Mouse (Mus musculus) left cerebral cortex, adult 9 months (tissue): ENCODE measurements around the gene Cacna1h.

ENCODE experiments used
- DNase-seq, 2 experiments: peaks; one replicate each; pipeline ENCODE4 v3.0.0; 2022; ENCODE audit warnings: low spot score in 2 of 2

Gene Cacna1h

DNA sequence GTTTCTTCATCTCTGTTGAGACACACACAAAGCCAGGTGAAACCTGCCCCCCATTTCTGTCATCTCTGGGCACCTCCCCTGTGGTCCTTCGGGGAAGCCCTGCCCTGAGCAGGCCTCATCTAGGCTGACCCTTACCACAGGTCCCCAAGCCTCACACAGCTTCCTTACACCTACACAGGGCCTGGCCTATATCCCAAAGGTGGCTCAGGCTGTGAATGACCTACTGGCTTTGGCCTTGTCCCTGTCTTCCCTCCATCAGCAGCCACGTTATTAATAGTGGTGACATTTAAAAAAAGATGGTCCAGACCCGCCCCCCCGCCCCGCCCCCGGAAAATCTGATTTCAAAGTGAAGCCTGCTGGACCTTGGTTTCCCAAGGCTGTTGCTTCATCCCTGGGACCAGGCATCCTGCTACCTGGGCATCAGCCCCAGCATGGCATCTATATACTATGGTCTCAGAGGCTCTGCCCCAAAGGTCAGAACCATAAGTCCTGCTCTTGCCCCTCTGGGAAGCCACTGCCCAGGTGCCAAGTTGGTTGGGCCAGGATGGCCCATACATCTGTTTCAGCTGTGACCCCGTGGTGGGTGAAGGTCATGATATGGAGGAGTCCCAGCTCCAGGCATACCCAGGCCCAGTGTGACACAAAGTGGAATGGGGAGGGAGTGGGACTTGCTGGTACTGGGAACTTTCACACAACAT is 25.1 kb downstream of the Cacna1h start:
- DNase-seq: no peak

DNA sequence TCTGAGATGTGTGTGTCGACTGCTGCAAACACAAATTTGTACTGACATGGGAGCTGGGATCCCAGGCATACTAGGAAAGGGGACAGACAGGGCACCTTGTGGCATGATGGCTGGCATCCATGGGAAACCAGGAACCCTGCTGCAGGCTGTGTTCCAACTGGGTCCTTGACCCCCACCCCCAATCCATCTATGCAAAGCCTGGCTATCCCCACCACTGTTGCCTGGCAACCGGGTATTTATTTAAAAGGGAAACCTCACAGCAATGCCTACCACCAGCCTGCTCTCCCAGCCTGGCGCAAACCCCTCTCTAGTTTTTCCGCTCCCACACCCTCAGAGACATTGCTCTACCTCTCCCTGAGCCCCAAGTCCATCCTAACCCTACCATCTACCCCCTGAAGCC is 26.2 kb downstream of the Cacna1h start:
- no peak for DNase-seq

DNA sequence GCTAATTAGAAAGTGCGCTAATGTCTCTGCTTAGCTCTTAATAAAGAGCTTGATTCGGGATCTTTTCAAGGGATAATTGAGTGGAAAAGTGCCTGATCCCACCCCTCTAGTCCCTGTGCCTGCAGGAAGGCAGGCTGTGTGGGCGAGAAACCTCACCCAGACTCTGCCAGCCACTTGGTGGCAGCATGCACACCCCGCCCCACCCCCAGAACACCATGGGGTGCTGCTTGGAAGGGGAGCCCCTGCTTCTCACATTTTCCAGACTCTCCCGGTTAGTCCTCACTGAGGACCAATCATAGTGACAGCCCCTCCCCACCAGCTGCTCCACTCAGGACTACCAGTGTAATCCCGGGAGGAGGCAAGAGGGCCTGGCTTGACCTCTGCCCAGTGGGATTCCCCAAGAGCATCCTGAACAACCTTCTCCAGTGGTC is 27.6 kb downstream of the Cacna1h start:
- DNase-seq: peak; percentile 50 to 58

DNA sequence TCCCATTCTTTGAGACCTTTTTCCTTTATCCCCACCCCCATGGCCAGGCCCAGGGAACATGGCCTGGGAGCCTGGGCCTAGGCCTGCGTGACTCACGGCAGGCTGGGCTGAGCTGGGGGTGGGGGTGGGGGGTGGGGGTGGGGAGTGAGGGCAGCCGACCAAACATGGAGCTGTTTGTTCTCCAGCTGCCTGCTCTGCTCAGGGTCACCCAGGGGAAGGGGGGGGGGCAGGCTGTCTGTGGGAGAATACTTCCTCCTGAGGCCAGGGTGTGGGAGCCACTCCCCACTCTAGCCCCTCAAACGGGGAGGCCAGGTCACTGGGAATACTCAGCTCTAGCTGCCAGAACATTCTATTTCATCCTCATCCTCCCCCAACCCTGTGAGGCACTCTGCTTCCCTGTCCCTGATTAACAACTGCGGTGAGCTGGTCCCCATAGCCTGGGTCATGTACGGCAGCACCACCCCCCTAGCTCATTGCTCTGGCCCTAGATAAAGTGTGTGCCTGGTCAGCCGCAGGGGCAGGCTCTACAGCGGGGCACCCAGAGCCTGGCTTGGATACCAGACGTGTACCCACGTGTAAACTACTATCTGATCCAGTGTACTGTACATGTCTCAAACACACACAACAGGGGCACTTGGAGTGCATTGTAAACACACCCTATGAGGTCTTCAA is 28.2 kb downstream of the Cacna1h start:
- no peak for DNase-seq

DNA sequence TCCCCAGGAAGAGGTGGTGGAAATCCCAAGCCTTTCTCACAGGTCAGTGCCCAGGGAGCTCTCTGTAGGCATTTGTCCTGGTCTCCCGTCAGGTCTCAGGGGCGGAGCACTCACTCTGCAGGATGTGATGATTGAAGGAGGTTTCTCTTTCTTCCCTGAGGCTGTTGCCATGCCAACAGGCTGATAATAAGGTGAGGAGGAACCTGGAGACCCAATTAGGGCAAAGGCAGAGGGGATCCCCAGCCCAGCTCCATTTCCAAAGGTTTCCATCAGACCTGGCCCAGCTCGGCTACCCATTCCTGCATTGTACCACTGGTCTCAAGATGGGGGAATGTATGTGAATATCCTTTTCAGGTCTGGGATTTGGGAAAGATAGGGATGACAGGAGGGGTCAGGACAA is 29.4 kb downstream of the Cacna1h start:
- DNase-seq: no peak

DNA sequence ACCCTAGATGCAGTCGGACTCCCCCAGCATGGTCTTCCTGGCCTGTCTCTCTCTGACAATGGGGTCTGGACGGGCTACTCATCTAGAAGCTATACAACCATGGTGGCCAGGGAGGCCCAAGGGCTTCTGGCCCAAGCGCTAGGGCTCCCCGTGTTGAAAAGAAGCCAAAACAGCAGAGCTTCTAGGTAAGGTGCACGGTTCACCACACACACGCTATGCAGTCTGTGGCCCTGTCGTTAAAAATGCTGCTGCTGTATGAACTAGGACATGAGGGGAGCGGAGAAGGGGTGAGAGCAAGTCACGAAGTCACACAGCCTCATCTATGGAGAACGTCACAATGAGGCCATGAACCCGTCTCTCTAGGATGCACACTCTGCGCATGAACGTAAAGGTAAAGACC is 31.4 kb downstream of the Cacna1h start:
- DNase-seq: no peak

DNA sequence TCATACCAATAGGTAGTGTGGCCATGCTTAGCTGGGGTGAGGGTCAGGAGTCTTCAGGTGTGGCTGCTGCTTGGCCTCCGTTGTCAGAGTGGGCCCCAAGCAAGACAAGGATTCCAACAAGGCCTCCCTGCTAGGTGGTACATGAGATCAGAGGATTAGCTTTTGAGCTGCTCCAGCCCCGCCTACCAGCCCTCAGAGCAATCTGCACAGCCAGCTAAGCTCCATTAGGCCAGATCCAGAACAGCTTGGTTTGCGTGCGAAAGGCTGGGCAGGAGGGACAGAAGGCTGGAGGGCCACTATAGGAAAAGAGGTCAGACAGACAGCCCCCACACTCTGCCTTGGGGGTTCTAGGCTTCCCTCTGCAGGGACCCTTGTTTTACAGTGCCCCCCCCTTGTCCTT is 32.1 kb downstream of the Cacna1h start:
- DNase-seq: no peak

DNA sequence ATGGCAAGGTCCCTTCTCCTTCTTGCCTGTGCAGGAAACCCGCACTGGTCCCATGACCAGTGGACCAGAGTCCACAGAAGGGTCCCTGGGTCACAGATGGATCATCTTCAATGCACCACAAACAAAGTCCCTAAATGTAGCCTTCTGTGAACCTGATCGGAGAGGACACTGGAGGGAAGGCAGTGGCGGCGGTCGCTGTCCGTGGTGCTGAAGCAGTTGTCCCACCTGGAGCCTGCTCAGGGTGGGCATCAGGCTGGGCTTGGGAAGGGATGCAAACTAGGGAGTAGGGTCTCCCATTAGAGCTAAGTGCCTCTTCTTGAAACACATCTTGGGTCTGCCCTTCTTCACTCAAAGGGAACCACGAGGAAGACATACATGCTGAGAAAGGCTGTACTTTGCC is 33.1 kb downstream of the Cacna1h start:
- no peak for DNase-seq

DNA sequence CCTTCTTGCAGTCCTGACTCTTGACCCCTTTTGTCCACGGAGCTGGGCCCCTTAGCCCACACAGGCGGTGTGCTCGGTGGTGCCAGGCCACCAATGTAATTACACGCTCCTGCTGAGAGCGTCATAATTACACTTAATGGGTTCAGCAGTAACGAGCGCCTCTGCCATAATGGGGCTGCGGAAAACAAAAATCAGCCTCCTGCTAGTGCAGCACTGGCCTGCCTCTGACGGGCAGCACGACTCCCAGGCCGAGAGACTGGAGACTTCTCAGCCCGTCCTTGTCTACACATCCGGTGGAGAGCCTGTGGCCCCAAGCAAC is 35.1 kb downstream of the Cacna1h start:
- DNase-seq: no peak

DNA sequence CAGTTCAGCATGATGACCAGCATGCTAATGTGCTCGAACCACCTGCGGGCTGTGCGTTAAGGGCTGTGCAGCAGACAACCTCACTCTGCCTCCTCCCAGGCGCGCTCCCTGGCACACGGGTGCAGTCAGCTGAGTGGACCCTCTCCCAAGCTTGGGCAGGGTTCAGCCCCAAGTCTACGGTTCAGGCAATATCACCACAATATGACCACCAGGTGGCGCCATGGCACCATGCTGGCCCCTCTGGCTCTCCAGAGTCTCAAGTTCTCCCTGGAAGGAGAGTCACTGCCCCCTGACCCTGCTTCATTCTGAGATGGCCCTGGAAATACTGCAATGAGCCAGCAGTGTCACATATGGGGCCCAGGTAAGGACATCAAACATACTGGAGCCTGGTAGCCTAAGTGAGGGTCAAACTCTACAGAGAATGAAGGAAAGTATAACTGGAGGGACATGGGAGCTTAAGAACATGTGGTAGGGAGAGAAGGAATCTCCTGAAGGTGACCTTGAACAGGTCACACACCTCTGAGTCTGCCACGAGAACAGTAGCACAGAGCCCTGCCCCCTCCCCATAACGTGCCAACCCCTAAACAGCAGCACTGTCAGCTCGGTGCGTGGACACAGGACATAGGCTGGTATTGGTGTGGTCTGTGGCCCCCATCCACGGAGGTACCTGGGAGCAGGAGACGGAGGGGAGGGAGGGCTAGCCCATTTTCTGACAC is 35.6 kb downstream of the Cacna1h start:
- DNase-seq: peak in 1 of 2 experiments; percentile 84

DNA sequence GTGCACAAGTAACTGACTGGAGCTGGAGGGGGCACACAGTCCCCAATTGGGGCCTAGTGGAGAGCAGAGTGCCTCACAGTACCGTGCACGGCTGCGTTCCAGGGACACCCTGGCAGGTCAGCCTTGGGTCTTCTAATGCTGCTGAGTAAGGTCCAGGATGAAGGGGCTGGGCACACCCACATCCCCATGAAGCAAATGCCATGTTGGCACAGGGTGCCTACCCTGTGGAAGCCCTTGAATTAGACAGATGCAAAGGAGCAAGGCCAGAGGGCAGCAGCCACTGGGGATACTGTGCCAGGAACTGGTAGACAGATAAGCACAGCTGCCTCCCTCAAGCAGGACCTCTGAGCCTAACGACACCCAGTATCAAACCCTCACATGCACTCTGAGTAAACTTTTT is 39.1 kb downstream of the Cacna1h start:
- DNase-seq: no peak

DNA sequence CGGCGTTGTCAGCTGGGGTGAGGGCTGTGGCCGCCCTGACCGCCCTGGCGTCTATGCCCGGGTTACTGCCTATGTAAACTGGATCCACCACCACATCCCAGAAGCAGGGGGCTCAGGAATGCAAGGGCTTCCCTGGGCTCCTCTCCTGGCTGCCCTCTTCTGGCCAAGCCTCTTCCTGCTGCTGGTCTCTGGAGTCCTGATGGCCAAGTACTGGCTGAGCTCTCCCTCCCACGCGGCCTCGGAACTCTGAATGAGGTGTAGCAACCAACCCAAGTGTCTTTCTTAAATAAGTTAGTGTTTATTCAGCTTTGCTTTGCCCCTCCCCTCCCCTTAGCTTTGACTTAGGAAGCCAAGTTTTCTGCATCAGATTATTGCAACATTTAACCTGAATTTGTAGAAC is 59.6 kb downstream of the Cacna1h start:
- DNase-seq: no peak

DNA sequence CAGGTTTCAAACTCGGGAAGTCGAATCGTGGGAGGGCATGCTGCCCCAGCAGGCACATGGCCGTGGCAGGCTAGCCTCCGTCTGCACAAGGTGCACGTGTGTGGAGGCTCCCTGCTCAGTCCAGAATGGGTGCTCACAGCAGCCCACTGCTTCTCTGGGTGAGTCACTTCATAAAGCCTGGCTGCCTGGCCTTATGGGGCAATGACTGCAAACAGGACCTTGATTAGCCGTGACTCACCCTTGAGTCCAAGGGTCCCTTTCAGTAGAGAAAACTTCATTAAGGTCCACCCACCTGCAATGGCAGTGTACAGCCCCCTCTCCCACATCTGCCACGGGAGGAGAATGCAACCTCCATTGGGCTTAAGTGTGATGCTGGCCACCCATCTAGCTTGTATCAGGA is 61.1 kb downstream of the Cacna1h start:
- no peak for DNase-seq

DNA sequence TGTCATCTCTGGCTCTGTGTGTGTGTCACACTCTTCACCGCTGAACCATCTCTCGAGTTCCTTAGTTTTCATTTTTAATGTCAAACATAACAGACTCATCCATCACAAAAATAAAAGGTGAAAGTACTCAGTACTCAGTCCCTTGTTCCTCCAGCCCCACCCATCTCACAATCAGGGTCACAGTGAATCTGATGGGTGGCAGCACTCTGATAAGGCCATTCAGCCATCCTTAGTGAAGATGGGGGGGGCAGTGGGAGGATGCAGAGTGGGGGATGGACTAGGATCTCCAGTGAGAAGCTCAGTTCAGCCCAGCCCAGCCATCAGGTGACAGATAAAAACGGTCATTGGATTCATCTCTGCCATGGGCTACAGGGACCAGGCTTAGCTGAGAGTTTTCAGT is 64.6 kb downstream of the Cacna1h start, which contains the start of gene Tpsg1:
TSS of gene Tpsg1 (plus strand) at position 301 of the 400 bp plus-strand sequence.
- DNase-seq: no peak

DNA sequence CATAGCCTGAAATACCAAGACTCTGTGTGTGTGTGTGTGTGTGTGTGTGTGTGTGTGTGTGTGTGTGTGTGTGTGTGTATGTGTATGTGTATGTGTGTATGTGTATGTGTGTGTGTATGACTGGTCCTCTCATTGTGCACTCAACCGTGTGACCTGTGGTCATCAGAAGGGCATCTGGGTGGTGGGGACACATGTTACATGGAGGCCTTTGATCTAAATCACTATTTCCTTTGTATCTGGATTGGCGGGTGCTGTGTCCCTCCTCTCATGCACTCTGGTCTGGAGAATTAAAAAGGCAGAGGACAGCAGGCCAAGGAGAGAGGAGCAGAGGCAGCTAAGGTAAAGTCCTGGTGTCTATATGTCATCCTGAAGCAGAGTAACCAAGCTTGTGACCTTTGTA is 67.6 kb downstream of the Cacna1h start, which contains the start of gene Tpsb2:
TSS of gene Tpsb2 (plus strand) at position 301 of the 400 bp plus-strand sequence.
- no peak for DNase-seq

DNA sequence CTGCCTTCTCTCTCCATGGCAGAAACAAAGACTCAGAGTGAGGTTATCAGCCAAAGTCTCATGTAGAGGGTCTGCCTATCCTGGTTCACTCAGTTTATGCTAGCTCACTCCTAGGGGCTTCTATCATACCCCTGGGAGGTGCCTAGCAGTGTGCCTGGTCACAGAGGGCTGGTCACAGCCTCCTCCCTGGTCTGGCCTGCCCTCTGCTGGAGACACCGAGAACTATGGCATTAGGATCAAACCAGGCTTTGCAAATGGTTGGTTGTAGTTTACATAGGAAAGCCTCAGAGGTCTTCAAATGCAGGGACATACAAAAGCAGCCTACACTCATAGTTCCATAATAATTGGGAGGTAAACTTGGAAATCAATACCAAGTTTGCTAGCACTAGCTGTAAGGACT is 69.9 kb downstream of the Cacna1h start:
- peak in 1 of 2 experiments; percentile 47 for DNase-seq

DNA sequence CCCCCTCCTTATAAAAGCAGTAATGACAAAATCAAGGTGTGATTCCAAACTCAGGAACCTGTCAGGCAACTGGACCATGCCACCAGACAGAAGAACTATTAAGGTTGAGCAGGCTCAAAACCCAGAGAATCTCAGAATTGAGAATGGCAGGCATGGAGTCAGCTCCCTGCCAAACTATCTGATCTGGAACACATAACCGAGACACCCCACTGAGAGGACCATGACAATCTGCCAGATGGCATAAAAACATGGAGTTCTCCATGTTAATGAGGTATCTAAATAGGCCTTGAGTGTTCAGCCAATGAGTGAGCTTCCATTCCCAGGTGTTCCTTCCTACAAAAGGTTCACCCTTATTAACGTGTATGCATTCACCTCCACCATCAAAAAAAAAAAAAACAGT is 72.3 kb downstream of the Cacna1h start:
- DNase-seq: no peak

DNA sequence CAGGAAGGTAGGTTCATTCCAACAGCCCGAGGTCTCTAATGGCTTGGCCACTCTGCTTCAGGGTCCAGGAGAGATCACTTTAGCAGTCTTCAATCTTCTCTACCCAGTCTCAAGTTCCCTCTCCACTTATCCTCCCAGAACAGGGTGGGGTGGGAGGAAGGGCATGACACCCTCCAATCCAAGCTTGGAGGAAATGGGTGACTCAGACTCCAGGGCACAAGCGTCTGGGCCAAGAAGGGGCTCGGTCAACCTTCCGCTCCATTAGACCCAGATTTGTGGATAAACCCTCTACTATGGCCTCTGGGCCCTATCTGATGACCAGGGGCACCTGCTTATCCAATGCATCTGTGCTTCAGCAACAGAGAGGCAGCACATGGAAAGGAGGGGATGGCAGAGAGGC is 88.1 kb downstream of the Cacna1h start, which contains the start of gene Tpsab1:
TSS of gene Tpsab1 (minus strand) at position 101 of the 400 bp plus-strand sequence.
- no peak for DNase-seq

DNA sequence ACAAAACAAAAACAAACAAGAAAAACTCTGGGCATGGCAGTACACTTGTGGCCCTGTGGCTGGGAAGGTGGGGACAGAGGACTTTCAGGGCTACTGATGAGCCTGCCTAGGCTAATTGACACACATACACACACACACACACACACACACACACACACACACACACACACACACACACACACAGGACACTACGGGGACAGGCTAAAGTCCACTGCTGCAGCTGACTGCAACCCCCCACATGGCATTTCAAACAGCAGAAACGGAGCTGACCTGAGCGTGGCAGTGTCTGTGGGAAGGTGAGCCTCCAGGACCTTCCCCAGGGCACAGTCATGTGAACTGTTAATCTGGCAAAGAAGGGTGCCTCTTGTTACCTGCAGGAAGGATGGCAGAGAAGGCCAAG is 92.1 kb downstream of the Cacna1h start:
- no peak for DNase-seq

DNA sequence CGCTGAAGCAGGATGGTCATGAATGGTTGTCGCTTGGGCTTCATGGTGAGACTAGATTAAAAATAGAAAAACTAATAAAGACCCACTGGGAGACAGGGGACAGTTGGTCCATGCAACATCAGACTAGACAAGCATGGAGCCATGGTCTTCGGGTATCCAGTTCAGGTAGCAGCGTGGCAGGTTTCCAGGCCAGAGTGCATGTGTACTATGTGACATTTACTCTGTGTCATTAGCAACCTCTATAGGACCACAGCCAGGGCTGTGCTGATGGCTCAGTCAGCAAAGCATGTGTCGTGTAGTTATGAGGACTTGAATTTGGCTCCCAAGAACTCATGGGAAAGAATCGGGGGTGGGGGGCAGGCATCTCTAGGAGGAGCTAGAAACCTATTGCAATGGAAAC is 93.6 kb downstream of the Cacna1h start:
- DNase-seq: no peak

DNA sequence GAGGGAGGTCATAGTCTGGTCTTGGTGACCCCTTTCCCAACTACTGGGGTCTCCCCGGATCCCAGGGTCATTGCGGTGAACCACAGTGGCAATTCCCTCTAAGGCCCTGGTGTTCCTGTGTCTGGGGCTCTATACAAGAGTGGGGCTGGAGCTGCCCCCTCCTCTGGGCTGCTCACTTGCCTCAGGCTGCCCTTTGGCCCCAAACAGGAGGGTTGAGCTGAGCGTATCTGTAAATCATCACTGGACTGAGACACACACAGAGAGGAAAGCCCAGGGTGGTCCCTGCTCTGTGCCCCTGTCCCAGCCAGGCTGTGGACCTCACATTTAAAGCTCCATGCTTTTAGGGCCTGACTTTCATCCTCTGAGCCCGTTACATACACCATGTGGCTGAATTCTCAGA is 95.4 kb downstream of the Cacna1h start:
- no peak for DNase-seq

DNA sequence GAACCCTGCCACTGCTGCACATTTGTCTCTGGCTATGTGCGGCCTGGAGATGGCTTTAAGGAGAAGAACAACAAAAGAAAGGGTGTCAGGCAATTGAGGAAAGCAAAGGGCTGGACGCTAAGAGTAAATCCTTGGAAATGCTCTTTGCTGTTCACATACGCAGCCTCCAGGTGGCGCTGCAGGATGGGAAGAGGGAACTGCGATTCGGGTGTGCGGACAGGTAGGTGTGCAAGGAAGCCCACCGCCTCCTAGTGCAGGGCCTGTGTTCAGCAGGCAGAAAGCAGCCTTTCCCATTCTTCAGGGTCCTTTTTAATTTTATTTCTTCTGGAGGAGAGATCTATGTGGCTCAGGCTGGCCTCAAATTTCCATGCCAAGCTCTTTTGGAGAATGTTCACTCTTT is 99.6 kb downstream of the Cacna1h start:
- peak in 1 of 2 experiments; percentile 48 for DNase-seq

DNA sequence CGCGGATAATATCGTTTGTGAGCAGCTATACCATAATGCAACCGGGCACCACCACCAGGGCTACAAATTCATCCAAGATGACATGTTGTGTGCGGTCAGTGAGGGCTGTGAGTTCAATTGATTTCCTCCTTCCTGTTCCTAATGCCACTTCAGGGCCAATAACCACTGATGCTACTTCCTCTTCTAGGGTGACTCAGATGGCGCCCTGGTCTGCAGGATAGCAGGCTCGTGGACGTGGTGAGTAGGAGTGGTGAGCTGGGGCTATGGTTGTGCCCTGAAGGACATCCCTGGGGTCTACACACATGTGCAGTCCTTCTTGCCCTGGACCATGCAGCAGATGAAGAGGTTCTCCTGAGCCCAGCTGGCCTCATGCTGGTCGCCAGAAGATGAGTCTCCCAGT is 101.3 kb downstream of the Cacna1h start:
- no peak for DNase-seq
